Mouse (Mus musculus) urinary bladder, adult 18-20 months (tissue): ENCODE data around the gene Kif15.

Source experiments
- DNase-seq, 2 experiments: peaks; one replicate each; pipeline ENCODE4 v3.0.0; 2022; ENCODE audit warnings: low spot score in 2 of 2, mixed read lengths in 2 of 2

Gene Kif15

GRCm38 (mm10) chr9:122950643-122951475, at the start of gene Kif15, which contains the start of gene 1110059G10Rik:
TSS of gene Kif15 (plus strand) at chr9:122951046.
TSS of gene 1110059G10Rik (minus strand) at chr9:122951000.
- DNase-seq, result peak; percentile 84 to 94

GRCm38 (mm10) chr9:122901047-122901446, 49.8 kb upstream of the Kif15 start:
- DNase-seq, result no peak

GRCm38 (mm10) chr9:122902717-122903535, 47.9 kb upstream of the Kif15 start:
- peak; percentile 35 to 40 for DNase-seq

- DNase-seq, result no peak
Measured at GRCm38 (mm10) chr9:122922436-122922835, 28.4 kb upstream of the Kif15 start.

GRCm38 (mm10) chr9:122922936-122923381, 27.9 kb upstream of the Kif15 start, which contains the start of gene Zfp105:
TSS of gene Zfp105 (plus strand) at chr9:122923072.
- DNase-seq, result peak; percentile 23 to 69

GRCm38 (mm10) chr9:122928915-122929314, 21.9 kb upstream of the Kif15 start:
- no peak for DNase-seq

GRCm38 (mm10) chr9:122998406-122999192, 47.8 kb downstream of the Kif15 start:
- no peak for DNase-seq

- no peak for DNase-seq
Measured at GRCm38 (mm10) chr9:122999193-122999586, 48.3 kb downstream of the Kif15 start.

- DNase-seq, result no peak
Measured at GRCm38 (mm10) chr9:123004718-123005117, 53.9 kb downstream of the Kif15 start.

GRCm38 (mm10) chr9:123006071-123006470, 55.2 kb downstream of the Kif15 start:
- no peak for DNase-seq

GRCm38 (mm10) chr9:123020995-123021631, 70.3 kb downstream of the Kif15 start, which contains the start of gene Tmem42:
TSS of gene Tmem42 (plus strand) at chr9:123021326.
- DNase-seq, result peak; percentile 75 to 88

GRCm38 (mm10) chr9:123021636-123022379, 71.0 kb downstream of the Kif15 start:
- DNase-seq, result peak in 1 of 2 experiments; percentile 2

- DNase-seq, result no peak
Measured at GRCm38 (mm10) chr9:123024201-123024600, 73.4 kb downstream of the Kif15 start.

GRCm38 (mm10) chr9:123031496-123032246, 80.8 kb downstream of the Kif15 start:
- DNase-seq, result no peak

GRCm38 (mm10) chr9:123034426-123034825, 83.6 kb downstream of the Kif15 start, which contains the start of gene Tgm4:
TSS of gene Tgm4 (plus strand) at chr9:123034726.
- no peak for DNase-seq

GRCm38 (mm10) chr9:123047665-123048064, 96.8 kb downstream of the Kif15 start:
- DNase-seq, result no peak

GRCm38 (mm10) chr9:123058724-123059292, 108.0 kb downstream of the Kif15 start:
- DNase-seq, result no peak

GRCm38 (mm10) chr9:123060172-123060571, 109.3 kb downstream of the Kif15 start:
- DNase-seq, result no peak
